Mouse (Mus musculus): ENCODE results near the gene Hsd17b7. TPM values are rescaled to one million over a fixed set of nuclear protein-coding genes. Genes with fewer than 3 reads are reported as not detected.

Hsd17b7 gene
- polyA plus RNA-seq, 1 experiment, result 1.8 TPM

GRCm38 (mm10) chr1:169947654-169948053 lies 21.4 kb downstream of the Hsd17b7 start:
- no peak for TF ChIP-seq GATA1 (IDR thresholded peaks at IDR 0.05; ENCODE audit: borderline replicate concordance, low read length)
- no peak for TF ChIP-seq FLI1 (IDR thresholded peaks at IDR 0.05; ENCODE audit: low read length)
- Histone ChIP-seq H3K4me3 (replicated peaks) (no peak overlapping the region), H3K4me1 (no peaks in the 10 kb centered on the region), H3K9me3 (peaks cover 11% of the 10 kb centered on the region), H3K27me3 (replicated peaks) (no peaks in the 10 kb centered on the region), H3K36me3 (replicated peaks; ENCODE audit: low read length) (peaks cover 32% of the 10 kb centered on the region)

- peaks cover 11% of the 10 kb centered on the region for H3K9me3 ChIP-seq
- H3K27me3 ChIP-seq (replicated peaks), result no peaks in the 10 kb centered on the region
- no peak for TF ChIP-seq GATA1 (IDR thresholded peaks at IDR 0.05; ENCODE audit: borderline replicate concordance, low read length)
- no peak for TF ChIP-seq FLI1 (IDR thresholded peaks at IDR 0.05; ENCODE audit: low read length)
- no peaks in the 10 kb centered on the region for H3K4me1 ChIP-seq
- H3K4me3 ChIP-seq (replicated peaks), result no peak overlapping the region
- peaks cover 17% of the 10 kb centered on the region for H3K36me3 ChIP-seq (replicated peaks; ENCODE audit: low read length)
These were observed 23.0 kb downstream of the Hsd17b7 start for GRCm38 (mm10) chr1:169946004-169946403.

GRCm38 (mm10) chr1:169939345-169939744 lies 29.7 kb downstream of the Hsd17b7 start:
- Histone ChIP-seq H3K4me1 (peaks cover 3% of the 10 kb centered on the region; the same call in 1 of the 2 replicates), H3K27me3 (replicated peaks) (peaks cover 8% of the 10 kb centered on the region), H3K4me3 (replicated peaks) (no peak overlapping the region), H3K9me3 (no peaks in the 10 kb centered on the region), H3K36me3 (replicated peaks; ENCODE audit: low read length) (no peaks in the 10 kb centered on the region)
- TF ChIP-seq GATA1 (IDR thresholded peaks at IDR 0.05; ENCODE audit: borderline replicate concordance, low read length) (no peak), FLI1 (IDR thresholded peaks at IDR 0.05; ENCODE audit: low read length) (no peak)

GRCm38 (mm10) chr1:169934005-169934725 lies 34.9 kb downstream of the Hsd17b7 start:
- TF ChIP-seq GATA1 (IDR thresholded peaks at IDR 0.05; ENCODE audit: borderline replicate concordance, low read length), result no peak
- no peak for TF ChIP-seq FLI1 (IDR thresholded peaks at IDR 0.05; ENCODE audit: low read length)
- H3K9me3 ChIP-seq, result no peaks in the 10 kb centered on the region
- peaks cover 9% of the 10 kb centered on the region for H3K4me1 ChIP-seq
- no peak overlapping the region for H3K4me3 ChIP-seq (replicated peaks)
- H3K27me3 ChIP-seq (replicated peaks), result peaks cover 27% of the 10 kb centered on the region
- no peaks in the 10 kb centered on the region for H3K36me3 ChIP-seq (replicated peaks; ENCODE audit: low read length)

- Histone ChIP-seq H3K9me3 (no peaks in the 10 kb centered on the region), H3K4me3 (replicated peaks) (no peak overlapping the region), H3K27me3 (replicated peaks) (peaks cover 29% of the 10 kb centered on the region), H3K36me3 (replicated peaks; ENCODE audit: low read length) (no peaks in the 10 kb centered on the region), H3K4me1 (peaks cover 17% of the 10 kb centered on the region)
- TF ChIP-seq FLI1 (IDR thresholded peaks at IDR 0.05; ENCODE audit: low read length) (no peak), GATA1 (IDR thresholded peaks at IDR 0.05; ENCODE audit: borderline replicate concordance, low read length) (no peak)
These were observed 36.8 kb downstream of the Hsd17b7 start for GRCm38 (mm10) chr1:169932122-169932746.

- Histone ChIP-seq H3K4me1 (peaks cover 21% of the 10 kb centered on the region), H3K27me3 (replicated peaks) (peaks cover 34% of the 10 kb centered on the region), H3K36me3 (replicated peaks; ENCODE audit: low read length) (no peaks in the 10 kb centered on the region), H3K9me3 (no peaks in the 10 kb centered on the region), H3K4me3 (replicated peaks) (no peak overlapping the region)
- no peak for TF ChIP-seq GATA1 (IDR thresholded peaks at IDR 0.05; ENCODE audit: borderline replicate concordance, low read length)
- TF ChIP-seq FLI1 (IDR thresholded peaks at IDR 0.05; ENCODE audit: low read length), result no peak
These were observed 37.3 kb downstream of the Hsd17b7 start for GRCm38 (mm10) chr1:169931698-169932097.

GRCm38 (mm10) chr1:169928454-169928971 lies 40.5 kb downstream of the Hsd17b7 start, which contains the start of gene Ccdc190:
TSS of gene Ccdc190 (plus strand) at chr1:169928648.
- H3K36me3 ChIP-seq (replicated peaks; ENCODE audit: low read length), result no peaks in the 10 kb centered on the region
- H3K4me3 ChIP-seq (replicated peaks), result peak within 1 kb of the TSS; percentile 76
- TF ChIP-seq GATA1 (IDR thresholded peaks at IDR 0.05; ENCODE audit: borderline replicate concordance, low read length) (no peak), FLI1 (IDR thresholded peaks at IDR 0.05; ENCODE audit: low read length) (no peak)
- no peaks in the 10 kb centered on the region for H3K9me3 ChIP-seq
- H3K27me3 ChIP-seq (replicated peaks), result peaks cover 28% of the 10 kb centered on the region
- H3K4me1 ChIP-seq, result peaks cover 12% of the 10 kb centered on the region

- Histone ChIP-seq H3K27me3 (replicated peaks) (peaks cover 25% of the 10 kb centered on the region), H3K4me3 (replicated peaks) (no peak overlapping the region), H3K4me1 (peaks cover 12% of the 10 kb centered on the region), H3K9me3 (no peaks in the 10 kb centered on the region), H3K36me3 (replicated peaks; ENCODE audit: low read length) (no peaks in the 10 kb centered on the region)
- TF ChIP-seq FLI1 (IDR thresholded peaks at IDR 0.05; ENCODE audit: low read length), result no peak
- no peak for TF ChIP-seq GATA1 (IDR thresholded peaks at IDR 0.05; ENCODE audit: borderline replicate concordance, low read length)
These were observed 41.2 kb downstream of the Hsd17b7 start for GRCm38 (mm10) chr1:169927753-169928369.

- Histone ChIP-seq H3K9me3 (no peaks in the 10 kb centered on the region), H3K36me3 (replicated peaks; ENCODE audit: low read length) (no peaks in the 10 kb centered on the region)
- TF ChIP-seq FLI1 (IDR thresholded peaks at IDR 0.05; ENCODE audit: low read length) (no peak), GATA1 (IDR thresholded peaks at IDR 0.05; ENCODE audit: borderline replicate concordance, low read length) (no peak)
These were observed 44.5 kb downstream of the Hsd17b7 start for GRCm38 (mm10) chr1:169924567-169924966.

More at GRCm38 (mm10) chr1:169924567-169924966, 44.5 kb downstream of the Hsd17b7 start:
- Histone ChIP-seq H3K27me3 (replicated peaks) (peaks cover 24% of the 10 kb centered on the region), H3K4me3 (replicated peaks) (no peak overlapping the region), H3K4me1 (peaks cover 13% of the 10 kb centered on the region)

Data from megakaryocyte, embryonic 14.5 days (primary cell).